Mouse (Mus musculus) monocyte, adult 2 months (primary cell): ENCODE measurements around the gene Prmt9.

Source experiments
- DNase-seq, 2 experiments: peaks; one replicate each; pipeline ENCODE4 v3.0.0; 2022; ENCODE audit warnings: low spot score in 2 of 2, low read depth in 1 of 2

Prmt9 gene

DNA sequence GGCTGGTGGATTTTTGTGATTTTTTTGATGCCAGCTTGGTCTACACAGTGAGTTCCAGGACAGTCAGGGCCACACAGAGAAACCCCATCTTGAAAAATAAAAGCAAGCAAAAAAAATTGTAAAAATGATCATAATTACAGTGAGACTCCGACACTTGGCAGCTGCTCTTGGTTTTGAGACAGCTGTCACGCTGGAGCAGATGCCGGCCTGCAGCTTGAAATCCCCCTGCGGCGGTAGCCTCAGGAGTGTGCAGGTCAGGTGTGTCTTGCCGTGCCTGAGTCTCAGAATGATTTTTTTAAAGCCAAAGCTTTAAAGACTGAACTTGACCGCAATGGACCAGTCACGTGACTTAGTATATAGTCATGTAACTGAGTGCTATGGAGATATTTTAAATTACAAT, 23.1 kb upstream of the Prmt9 start:
- no peak for DNase-seq

DNA sequence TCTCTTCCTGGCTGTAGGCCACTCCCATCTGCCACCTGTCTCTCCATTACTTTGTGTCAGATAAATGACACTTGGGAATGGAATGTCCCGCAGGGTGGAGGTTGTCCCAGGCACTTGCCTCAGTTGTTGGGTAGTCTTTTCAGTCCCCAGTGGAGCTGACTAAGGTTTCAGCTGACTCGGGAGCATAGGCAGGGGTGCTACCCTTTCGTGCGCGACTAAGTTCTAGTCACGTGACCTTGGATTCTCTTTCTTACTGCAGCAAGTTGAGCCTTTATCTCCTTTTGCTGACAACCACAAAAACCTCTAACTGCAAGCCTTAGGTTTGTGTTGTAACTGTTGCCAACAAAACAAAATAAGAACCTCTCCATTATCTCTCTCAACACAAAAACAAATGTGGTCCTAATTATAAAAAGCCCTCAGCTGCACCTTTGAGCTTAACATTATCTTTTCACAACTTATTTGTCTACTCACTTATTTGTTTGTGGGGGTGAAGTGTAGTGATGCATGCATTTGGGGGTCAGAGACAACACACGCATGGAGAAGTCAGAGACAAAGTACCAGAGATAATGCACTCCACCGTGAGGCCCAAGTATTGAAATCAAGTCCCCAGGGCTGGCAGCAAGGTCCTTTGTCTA, 14.7 kb upstream of the Prmt9 start:
- DNase-seq, result no peak

DNA sequence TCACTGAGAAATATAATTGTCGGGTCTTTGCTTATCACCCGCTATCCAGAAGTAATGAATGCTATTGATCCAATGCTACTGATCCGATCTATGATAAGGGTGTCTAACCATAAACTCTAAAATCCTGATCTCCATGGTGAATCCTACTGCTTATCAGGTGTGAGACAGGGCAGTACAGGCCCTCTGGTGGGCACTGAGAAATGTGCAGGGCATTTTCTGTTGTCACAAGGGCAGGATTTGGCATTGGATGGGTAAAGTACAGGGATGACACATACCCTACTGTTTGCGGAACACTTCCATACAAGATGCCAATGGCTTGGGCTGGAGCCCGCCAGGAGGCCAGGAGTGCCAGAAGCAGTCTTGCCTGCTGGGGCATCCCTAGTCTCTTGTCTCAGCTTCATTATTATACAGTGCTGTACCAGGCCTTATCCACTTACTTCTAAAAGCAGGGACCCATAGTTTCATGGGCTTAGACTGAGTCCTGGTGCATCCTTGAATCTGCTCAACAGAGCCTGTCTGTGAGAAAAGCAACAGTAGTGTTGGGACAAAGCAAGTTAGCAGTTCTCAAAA, 14.1 kb upstream of the Prmt9 start:
- no peak for DNase-seq

DNA sequence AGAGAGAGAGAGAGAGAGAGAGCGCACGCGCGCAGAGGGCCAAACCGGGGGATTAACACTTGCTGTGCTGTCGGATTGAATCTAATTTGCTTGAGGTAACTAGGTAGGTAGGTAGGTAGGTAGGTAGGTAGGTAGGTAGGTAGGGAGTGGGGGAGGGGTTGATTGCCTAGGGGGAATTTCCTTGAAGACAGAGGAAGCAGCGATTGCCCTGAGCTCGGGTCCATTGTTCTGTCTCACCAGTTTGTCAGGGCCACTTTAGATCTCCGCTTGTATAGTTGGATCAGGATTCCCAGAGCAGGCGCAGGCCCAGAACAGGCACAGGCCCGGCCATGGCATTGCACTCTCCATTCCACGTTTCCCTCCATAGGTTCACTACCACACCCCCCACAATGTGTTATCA, 12.4 kb upstream of the Prmt9 start:
- no peak for DNase-seq

DNA sequence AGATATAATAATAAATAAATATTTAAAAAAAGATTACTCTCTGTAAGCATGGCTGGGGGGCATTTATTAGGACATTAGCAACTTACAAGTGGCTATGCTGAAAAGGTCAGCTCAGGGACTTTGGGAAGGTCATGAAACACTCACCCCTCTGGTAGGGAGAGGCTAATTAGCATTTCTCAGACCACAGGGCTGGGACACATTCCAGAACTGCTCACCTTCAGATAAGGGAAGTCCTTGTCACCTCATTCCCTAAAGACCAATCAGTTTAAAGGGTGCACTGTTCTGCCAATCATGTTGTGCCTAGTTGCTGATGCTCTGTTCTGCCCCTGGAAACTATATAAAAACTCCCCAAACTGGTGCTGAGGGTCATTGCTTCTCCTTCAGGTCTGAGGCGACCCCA, 10.9 kb upstream of the Prmt9 start:
- no peak for DNase-seq

DNA sequence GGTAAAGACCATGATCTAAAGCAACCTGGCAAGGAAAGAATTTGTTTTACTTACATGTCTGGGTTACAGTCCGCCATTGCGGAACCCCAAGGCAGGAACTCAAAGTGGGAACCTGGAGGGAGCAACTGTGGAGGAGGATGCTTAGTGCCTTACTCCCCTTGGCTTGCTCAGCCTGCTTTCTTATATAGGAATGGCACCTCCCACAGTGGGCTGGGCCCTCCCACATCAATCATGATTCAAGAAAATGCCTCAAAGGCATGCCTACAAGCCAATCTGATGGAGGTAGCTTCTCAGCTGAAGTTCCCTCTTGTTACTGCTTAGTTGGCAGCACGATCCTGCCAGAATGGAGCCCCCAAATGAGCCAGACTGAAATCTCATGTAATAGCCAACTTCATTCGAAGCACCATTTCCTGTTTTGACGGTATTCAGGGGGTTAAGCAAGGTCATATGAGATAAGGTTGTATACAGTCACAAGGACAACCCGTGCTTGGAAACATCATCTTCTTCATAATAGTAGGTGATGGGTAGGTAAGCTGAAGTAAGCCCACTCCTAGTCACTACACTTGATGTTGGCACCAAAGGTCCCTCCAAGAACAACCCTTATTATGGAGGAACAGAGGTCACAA, 5.9 kb upstream of the Prmt9 start:
- no peak for DNase-seq

DNA sequence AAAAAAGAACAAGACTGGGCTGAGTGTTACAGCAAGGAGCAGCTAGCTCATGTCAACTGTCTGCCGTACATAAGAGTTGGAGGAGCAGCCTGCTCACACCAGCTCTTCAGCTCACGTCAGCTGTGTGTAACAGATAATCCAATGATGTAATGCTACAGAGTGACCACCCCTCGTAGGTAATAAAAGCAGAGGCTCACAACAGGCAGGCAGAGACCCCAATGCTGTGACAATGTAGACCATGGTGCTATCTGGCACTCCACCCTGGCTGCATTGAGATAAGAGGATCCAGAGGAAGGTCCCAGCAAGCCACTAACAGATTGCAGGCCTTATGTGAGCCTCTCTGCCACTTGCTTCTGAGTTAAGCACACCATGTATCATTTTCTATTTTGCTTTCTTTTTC, 4.8 kb upstream of the Prmt9 start:
- no peak for DNase-seq

DNA sequence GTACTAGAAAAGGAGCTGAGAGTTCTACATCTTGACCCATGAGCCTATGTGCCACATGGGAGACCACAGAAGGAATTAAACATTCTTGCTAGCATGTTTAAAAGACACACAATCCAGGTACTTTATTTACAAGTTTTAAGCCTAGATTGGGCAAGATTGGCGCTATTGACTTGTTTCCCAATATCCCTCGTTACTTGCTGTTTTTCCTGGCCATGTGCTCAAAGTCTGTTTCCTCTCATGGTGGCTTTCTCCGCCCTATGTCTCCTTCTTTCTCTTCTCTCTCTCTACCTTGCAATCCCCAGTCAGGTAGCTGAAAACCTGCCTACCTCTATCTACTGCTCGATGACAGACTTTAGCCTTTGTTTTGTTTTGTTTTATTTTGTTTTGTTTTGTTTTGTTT, 3.6 kb upstream of the Prmt9 start:
- DNase-seq, result no peak

DNA sequence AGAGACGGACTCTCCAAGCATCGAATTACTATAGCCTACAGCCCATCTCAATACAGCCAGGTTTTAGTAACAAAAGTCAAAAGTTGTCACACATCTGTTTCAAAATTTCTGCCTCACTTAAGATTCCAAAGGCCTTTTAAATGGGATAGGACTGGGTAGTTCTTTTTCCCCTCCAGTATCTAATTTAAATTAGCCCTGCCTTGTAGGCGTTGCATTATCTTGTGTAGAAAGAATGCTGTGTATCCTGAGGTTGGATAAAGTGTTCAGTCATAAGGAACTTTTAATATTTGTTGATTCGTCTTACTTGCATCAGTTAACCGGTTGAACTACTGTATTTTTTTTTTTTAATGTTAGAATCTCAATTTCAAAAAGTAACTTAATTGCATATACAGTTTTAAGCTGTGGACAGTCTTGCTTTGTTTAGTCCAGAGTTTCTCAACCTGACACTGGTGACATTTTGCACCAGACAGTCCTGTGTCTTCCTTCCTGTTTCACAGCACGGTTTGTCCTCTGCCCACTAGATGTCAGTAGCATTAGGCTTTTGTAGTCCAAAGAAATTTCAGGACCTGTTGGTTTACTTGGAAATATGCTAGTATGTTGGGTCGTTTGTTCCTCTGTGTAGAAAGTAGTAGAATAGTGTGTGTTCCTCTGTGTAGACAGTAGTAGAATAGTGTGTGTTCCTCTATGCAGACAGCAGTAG, 834 bp downstream of the Prmt9 start:
- DNase-seq, result no peak

DNA sequence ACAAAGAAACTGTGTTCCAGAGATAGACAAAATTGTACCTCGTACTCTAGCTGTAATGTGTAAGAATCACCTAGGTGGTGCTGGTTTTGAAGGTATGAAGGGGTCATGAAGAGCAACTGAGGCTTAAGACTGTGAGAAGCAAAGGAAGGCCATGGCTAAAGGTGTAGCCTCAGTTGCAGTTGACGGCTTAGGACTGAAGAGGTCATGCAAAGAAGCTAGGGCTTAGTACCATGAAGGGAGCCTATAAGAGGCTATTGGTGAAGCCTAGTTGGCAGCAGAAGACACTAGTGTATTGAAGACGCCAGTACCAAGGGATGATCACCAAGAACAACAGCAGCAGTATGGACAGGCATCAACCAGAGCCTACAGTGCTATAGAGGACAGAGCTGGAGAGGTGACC, 3.3 kb downstream of the Prmt9 start:
- DNase-seq, result no peak

DNA sequence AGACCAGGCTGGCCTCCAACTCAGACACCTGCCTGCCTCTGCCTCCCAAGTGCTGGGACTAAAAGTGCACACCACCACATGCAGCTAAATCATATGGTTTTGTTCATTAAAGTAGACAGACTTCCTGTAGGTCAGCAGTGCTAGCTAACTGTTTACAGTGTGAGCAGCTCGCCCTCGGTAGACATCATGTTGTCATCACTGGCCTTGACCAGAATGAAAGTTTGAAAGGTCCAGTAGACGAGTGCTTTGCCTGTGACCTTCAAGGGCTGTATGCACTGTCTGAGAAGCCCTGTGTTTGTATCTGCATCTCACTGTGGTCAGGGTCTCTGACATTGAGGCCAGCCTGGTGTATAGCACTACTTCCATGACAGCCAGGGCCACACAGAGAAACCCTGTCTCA, 12.2 kb downstream of the Prmt9 start:
- DNase-seq, result no peak

DNA sequence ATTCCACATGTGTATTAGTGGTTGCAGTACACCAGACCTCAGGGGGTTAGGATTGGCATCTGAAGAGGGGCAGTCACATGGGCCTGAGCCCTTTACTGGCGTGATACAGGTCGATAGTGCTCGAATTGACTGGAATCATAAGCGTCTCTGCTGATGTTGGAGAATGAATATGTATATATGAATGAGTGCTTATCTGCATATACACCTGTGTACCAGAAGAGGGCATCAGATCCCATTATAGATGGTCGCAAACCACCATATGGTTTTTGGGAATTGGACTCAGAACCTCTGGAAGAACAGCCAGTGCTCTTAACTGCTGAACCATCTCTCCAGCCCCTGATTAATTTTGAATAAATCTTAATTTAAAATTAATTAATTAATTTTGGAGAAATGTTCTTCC, 25.0 kb downstream of the Prmt9 start:
- DNase-seq, result no peak

DNA sequence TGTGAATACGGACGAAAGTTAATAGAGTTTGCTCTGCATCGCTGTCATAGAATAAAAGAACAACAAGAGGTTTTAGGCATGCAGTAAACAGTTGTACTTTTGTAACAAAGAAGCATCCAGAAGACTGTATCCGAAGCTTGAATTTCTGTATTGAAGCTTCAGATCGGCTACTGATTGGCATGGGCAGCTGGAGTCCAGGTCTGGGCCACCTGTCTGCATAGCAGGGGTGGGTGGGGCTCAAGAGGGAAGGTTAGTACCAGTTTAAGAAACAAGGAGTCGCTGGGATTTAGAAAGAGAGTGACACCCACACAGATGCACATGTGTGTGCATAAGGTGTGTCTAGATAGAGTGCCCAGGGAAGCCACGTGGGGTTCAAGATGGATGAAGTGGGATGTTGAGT, 28.5 kb downstream of the Prmt9 start:
- no peak for DNase-seq

DNA sequence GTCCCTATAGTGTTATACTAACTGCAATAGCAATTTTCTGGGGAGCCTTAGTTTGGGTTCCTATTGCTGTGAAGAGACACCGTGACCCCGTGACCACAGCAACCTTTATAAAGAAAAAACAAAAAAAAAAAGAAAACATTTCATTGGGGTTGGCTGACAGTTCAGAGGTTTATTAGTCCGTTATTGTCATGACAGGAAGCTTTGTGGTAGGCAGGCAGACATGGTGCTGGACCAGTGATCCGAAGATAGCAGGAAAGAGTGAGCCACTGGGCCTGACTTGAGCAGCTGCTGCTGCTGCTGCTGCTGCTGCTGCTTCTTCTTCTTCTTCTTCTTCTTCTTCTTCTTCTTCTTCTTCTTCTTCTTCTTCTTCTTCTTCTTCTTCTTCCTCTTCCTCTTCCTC, 35.0 kb downstream of the Prmt9 start:
- DNase-seq, result no peak

DNA sequence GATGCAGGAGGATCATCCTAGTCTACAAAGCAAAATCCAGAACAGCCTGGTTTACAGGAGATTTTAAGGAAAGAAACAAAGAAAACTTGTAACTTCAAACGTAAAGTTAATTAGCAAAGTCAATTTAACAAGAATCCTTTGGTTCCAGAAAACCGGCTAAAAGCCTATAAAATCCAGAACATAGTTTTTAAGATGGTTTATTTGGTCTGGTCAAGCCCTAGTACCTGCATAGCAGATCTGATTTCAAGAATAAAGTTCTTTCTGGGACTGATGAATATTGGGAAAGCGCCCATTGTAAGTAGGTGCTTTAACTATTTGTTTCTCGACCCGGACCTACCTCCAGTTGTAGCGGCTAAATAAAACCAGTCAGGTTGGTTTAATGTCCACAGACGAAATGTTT, 60.4 kb downstream of the Prmt9 start:
- no peak for DNase-seq

DNA sequence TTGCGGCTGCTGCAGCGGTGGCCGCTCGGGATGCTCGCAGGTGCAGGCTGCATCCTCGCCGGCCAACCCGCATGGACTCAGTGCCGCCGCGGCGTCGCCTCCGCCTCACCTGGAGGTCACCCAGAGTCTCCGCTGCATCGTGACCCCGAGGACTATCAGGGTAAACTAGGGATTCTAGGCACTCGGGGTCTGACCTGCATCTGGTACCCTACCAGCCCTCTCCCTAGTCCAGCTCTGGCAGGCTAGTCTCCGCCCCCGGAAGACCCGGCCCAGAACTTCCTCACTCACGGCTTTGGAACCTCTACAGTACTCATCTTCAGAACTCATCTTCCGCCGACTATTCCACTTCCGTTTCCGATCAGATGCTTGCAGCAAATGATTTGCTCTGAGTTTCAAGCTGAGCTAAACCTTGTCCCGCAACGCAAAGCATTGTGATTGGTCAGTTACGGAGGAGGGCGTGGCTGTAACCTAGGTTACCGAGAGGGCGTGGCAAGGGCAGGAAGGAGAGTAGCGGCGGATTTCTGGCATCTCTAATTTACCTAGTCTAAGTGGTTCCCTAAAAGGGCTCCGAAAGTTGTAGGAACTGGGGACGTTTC, 61.3 kb downstream of the Prmt9 start, which contains the start of gene Tmem184c:
Gene Tmem184c (minus strand): TSS at position 325 of the 596 bp plus-strand sequence.
- peak; percentile 91 to 98 for DNase-seq

DNA sequence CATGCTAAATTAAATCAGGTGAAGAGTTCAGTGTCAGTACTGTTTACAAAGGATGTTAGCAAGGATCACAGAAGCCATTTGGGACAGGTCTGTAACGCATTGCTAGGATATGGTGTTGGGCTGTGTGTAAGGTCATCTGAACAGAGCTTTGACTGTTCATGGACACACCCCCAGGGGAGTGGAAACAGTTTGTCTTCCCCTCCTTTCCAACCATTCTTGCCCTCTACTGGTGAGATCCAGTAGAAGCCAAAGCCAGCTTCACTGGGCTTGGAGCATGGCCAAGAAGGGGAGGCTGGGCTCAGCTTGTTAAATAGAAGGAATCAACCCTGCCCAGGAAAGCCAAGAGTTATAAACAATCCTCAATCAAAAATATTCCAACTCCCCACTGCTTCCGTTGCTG, 68.7 kb downstream of the Prmt9 start:
- no peak for DNase-seq

DNA sequence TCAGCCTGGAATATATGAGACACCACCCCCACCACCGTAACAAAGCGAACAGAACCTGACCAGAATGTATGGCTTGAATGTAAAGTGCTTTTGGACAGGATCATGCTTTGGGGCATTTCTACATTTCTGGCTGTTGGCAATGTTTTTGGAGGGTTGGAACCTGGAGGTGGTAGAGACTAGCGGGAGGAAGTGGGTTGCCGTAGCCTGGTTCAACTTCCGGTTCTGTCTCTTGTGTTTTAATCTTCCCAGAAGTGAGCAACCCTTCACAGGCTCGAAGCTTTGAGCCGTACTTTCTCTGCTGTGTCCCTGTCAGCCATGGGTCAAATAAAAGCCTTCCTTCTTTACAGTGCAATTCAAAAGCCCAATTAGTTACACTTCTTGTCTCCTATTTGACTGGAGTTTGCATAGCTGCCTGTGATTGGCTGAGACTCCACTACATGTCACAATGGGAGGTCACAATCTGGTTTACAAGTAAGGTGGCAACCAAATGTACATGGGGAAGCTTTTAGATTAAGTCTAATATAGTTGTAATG, 74.5 kb downstream of the Prmt9 start:
- DNase-seq, result no peak

DNA sequence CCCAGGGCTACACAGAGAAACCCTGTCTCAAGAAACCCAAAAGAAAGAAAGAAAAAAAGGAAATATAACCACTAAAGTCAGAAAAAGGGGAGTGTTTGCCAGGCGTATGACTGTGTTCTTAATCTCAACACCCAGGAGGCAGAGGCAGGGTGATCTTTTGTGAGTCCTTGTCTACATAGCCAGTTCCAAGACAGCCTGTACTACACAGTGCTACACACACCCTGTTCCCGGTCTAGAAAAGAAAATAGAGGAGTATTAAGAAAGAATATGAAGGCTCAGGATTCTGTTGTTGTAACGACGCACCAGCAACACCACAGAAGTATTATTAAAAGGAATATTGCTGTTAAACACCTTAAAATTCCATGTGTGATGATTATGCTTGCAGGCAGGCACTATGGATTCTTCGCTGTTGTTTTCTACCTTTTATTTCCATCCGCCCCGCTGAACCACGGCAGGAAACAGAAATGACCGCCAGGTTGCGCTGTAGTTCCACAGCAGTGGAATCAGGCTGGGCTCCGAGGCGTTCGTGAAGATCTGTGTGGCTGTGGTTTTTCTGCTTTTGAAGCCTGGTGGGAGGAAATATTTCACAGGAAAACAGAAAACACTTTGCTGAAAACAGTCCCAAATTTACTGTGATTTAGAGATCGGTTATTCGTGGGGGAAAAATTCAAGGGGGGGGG, 80.8 kb downstream of the Prmt9 start:
- no peak for DNase-seq

DNA sequence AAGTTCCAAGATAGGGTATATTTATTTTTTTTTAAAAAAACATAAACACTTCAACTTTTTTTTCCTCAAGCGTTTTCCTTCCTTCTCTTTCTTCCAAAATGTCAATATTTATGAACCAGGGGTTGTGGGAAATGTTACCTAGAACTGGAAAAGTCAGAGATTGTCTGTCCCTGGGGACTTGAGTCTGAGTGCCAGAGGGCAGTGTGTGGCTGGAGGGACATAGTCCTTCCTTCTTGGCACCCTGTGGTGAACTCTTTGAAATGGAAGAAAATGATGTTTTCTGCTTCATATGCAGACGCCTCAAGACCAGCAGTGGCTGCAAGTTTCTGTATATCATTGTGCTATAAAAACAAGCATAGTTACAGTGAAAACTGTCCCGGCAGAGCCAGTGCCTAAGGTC, 81.5 kb downstream of the Prmt9 start:
- no peak for DNase-seq
